Mouse (Mus musculus): ENCODE results near the gene Ift43.

DNA sequence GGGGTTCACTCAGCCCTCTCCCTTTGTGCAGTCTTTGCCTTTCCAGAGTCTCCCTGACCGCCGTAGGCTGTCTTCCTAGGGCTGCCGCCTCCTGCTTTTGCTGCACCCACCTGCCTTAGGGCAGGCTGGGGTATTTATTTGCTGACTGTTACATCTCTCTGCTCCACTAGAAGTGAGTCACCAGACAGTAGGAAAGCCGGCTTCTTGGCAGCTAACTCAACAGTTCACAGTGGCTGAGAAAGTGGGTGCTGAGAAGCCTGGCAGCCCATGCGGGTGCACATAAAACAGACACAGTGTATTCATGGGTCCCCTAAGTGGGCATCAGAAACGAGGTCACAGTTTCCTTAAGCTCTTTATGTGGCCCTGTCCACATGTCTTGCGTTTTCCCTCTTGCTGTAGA, 3.5 kb downstream of the Ift43 start:
- no peak for TF ChIP-seq CTCF (IDR thresholded peaks at IDR 0.05; ENCODE audit: borderline replicate concordance, insufficient read depth, low read length)
- TF ChIP-seq POLR2A (IDR thresholded peaks at IDR 0.05; ENCODE audit: low read depth, low read length) = no peak
